Mouse (Mus musculus) limb, embryonic 13.5 days (tissue): ENCODE measurements around the gene Zfp462. TPM values are rescaled to one million over a fixed set of nuclear protein-coding genes. Genes with fewer than 3 reads are reported as not detected.
A peak's percentile ranks its signal among the peaks of the same experiment; 100 is the strongest.

Experiments used
- ATAC-seq: fragments of 200-750 bp; cut with Nextera tagmentation; 2 replicates; pipeline ENCODE4 v1.8.0; 2017; ENCODE audit warnings: low read depth, moderate number of reproducible peaks, moderate TSS enrichment; ENCODE audit not compliant: low FRiP score
- H3K27ac ChIP-seq: fragments of 300-500 bp; sonication (generic); 2 replicates; pipeline ENCODE4 v1.5.1; 2015; ENCODE audit warnings: inconsistent platforms, mild to moderate bottlenecking, moderate library complexity
- H3K27me3 ChIP-seq: fragments of 300-500 bp; sonication (generic); 2 replicates; pipeline ENCODE4 v1.6.1; 2015; ENCODE audit warnings: mild to moderate bottlenecking, inconsistent platforms
- H3K36me3 ChIP-seq: fragments of 300-500 bp; sonication (generic); 2 replicates; pipeline ENCODE4 v1.6.1; 2015; ENCODE audit warnings: inconsistent platforms, mild to moderate bottlenecking, moderate library complexity
- H3K4me1 ChIP-seq: fragments of 300-500 bp; sonication (generic); 2 replicates; pipeline ENCODE4 v1.6.1; 2015; ENCODE audit warnings: inconsistent platforms
- H3K4me2 ChIP-seq: fragments of 300-500 bp; sonication (generic); replicated peaks from 2 replicates; pipeline ENCODE4 v1.6.1; 2015; ENCODE audit warnings: inconsistent platforms, mild to moderate bottlenecking, moderate library complexity
- H3K4me3 ChIP-seq: fragments of 300-500 bp; sonication (generic); 2 replicates; pipeline ENCODE4 v1.5.1; 2015; ENCODE audit warnings: moderate library complexity, mild to moderate bottlenecking, inconsistent platforms
- H3K9ac ChIP-seq: fragments of 300-500 bp; sonication (generic); 2 replicates; pipeline ENCODE4 v1.6.1; 2015; ENCODE audit warnings: mild to moderate bottlenecking, inconsistent platforms
- H3K9me3 ChIP-seq: fragments of 300-500 bp; sonication (generic); 2 replicates; pipeline ENCODE4 v1.6.1; 2016; ENCODE audit warnings: inconsistent platforms
- WGBS: fragments of 180-500 bp; shearing (Covaris S2); methylation state at CpG from one replicate; pipeline ENCODE4 v1.1.7; 2015; 5-methylcytosine and 5-hydroxymethylcytosine counted together
- polyA plus RNA-seq: library from polyadenylated mRNA; unstranded; fragments of >200 nt; fragmentation: Nextera tagmentation; extraction: Ambion mirVana; gene quantifications from 2 replicates; pipeline ENCODE4 v1.2.1, GENCODE M21; 2015

Gene Zfp462
- polyA plus RNA-seq, 1 experiment from 2014 or later = 6.8 TPM

- no peak for ATAC-seq
- no peak overlapping the region for H3K27ac ChIP-seq
Observed at GRCm38 (mm10) chr4:54954455-54954854, 9.6 kb downstream of the Zfp462 start.

DNA sequence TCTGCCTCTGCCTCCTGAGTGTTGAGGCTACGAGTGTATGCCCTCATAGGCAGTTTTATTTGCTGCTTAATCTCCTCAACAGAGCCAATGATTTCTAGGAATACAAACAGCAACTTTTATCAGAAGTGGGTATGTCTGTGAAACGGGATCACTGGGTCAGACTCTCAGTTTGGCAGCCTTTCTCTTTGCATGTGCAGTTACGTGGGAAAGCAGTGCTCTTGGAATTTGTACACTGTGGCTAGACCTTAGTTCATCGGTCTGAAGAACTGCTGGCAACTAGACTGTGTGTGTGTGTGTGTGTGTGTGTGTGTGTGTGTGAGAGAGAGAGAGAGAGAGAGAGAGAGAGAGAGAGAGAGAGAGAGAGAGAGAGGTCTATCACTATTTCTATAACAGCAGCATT, 15.9 kb downstream of the Zfp462 start:
- Histone ChIP-seq H3K27ac (no peak overlapping the region), H3K4me3 (no peak overlapping the region), H3K9me3 (no peaks in the 10 kb centered on the region; the same call in 1 of the 2 replicates), H3K36me3 (peaks cover 34% of the 10 kb centered on the region), H3K9ac (no peak overlapping the region), H3K4me2 (no peak overlapping the region), H3K27me3 (no peaks in the 10 kb centered on the region), H3K4me1 (peaks cover 14% of the 10 kb centered on the region)
- ATAC-seq = no peak
- 87% methylated on average over 4 of the region's 4 CpGs for WGBS

More at GRCm38 (mm10) chr4:54954455-54954854, 9.6 kb downstream of the Zfp462 start:
- 63% methylated on average over 3 of the region's 3 CpGs for WGBS
- Histone ChIP-seq H3K4me2 (no peak overlapping the region), H3K9me3 (no peaks in the 10 kb centered on the region), H3K4me3 (no peak overlapping the region), H3K27me3 (no peaks in the 10 kb centered on the region), H3K4me1 (peaks cover 25% of the 10 kb centered on the region), H3K9ac (no peak overlapping the region), H3K36me3 (peaks cover 26% of the 10 kb centered on the region)

GRCm38 (mm10) chr4:54962141-54962540, 17.3 kb downstream of the Zfp462 start:
- Histone ChIP-seq H3K4me3 (no peak overlapping the region), H3K4me1 (peaks cover 28% of the 10 kb centered on the region), H3K27me3 (no peaks in the 10 kb centered on the region), H3K9me3 (no peaks in the 10 kb centered on the region; the same call in 1 of the 2 replicates), H3K27ac (no peak overlapping the region), H3K9ac (no peak overlapping the region), H3K4me2 (no peak overlapping the region), H3K36me3 (peaks cover 30% of the 10 kb centered on the region)
- WGBS = 75% methylated on average over 4 of the region's 4 CpGs
- ATAC-seq = no peak

- Histone ChIP-seq H3K4me1 (peaks cover 32% of the 10 kb centered on the region), H3K27me3 (no peaks in the 10 kb centered on the region), H3K36me3 (peaks cover 28% of the 10 kb centered on the region), H3K4me2 (no peak overlapping the region), H3K4me3 (no peak overlapping the region), H3K9me3 (no peaks in the 10 kb centered on the region; the same call in 1 of the 2 replicates), H3K9ac (no peak overlapping the region), H3K27ac (no peak overlapping the region)
- WGBS = 85% methylated on average over 7 of the region's 7 CpGs
- no peak for ATAC-seq
Observed at GRCm38 (mm10) chr4:54963551-54963950, 18.7 kb downstream of the Zfp462 start.

DNA sequence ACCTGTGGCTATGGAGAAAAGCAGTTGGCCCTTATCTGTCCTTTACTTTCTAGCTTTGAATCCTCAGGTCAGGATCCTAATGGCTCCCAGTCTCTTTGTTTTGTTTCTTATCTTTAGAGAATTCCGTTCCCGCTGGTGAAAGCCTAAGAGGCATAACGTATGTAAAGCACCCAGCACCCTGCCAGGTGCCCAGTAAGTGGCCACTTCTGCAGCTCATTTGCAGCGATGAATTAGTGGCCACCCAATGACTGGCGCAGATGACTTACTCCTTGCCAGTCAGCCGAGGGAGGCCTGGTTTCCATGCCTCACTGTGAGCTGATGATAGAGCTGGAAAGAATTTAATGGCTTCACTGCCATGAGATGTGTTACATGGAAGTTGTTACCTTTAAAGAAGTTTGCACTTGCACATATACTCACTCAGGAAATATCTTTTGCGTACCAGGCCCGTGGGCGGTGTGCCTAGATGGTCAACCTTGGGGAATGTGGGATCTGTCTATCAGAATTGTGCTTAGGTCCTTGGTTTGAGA, 20.4 kb downstream of the Zfp462 start:
- no peak for ATAC-seq
- WGBS = 68% methylated on average over 9 of the region's 9 CpGs
- no peak overlapping the region for H3K4me2 ChIP-seq
- no peak overlapping the region for H3K9ac ChIP-seq
- H3K27me3 ChIP-seq = no peaks in the 10 kb centered on the region
- H3K27ac ChIP-seq = no peak overlapping the region
- no peak overlapping the region for H3K4me3 ChIP-seq
- H3K36me3 ChIP-seq = peaks cover 21% of the 10 kb centered on the region
- H3K4me1 ChIP-seq = peaks cover 40% of the 10 kb centered on the region
- no peaks in the 10 kb centered on the region; the same call in 1 of the 2 replicates for H3K9me3 ChIP-seq

GRCm38 (mm10) chr4:54966161-54966806, 21.4 kb downstream of the Zfp462 start:
- Histone ChIP-seq H3K4me1 (peaks cover 42% of the 10 kb centered on the region), H3K9ac (no peak overlapping the region), H3K27ac (no peak overlapping the region), H3K27me3 (no peaks in the 10 kb centered on the region), H3K9me3 (no peaks in the 10 kb centered on the region; the same call in 1 of the 2 replicates), H3K4me3 (no peak overlapping the region), H3K36me3 (peaks cover 18% of the 10 kb centered on the region), H3K4me2 (peak overlapping the region; percentile 28; the same call in 1 of the 2 replicates)
- ATAC-seq = no peak
- WGBS = 49% methylated on average over 17 of the region's 17 CpGs

DNA sequence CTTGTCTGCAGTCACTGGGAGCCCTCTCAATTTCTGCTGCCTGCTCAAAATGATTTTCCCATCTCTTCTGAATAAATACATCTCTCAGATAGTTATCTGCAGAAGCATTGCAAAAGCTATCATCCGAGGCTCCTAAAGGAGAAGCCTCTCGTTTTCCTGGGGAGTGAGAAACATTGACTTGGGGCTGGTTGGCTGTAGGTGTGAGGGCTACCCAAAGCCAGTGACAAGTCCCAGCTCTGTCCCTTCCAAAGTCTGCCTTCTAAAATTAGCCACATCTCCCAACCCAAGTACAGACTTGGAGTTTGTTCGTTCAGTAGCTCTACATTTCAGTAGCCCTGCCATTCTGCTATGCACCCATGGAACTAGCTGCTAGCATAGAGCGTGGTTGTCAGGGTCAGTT, 22.3 kb downstream of the Zfp462 start:
- Histone ChIP-seq H3K9ac (no peak overlapping the region), H3K4me2 (no peak overlapping the region), H3K4me1 (peaks cover 42% of the 10 kb centered on the region), H3K9me3 (no peaks in the 10 kb centered on the region; the same call in 1 of the 2 replicates), H3K36me3 (peaks cover 15% of the 10 kb centered on the region), H3K27me3 (no peaks in the 10 kb centered on the region), H3K4me3 (no peak overlapping the region), H3K27ac (no peak overlapping the region)
- no peak for ATAC-seq
- WGBS = 90% methylated on average over 4 of the region's 4 CpGs

DNA sequence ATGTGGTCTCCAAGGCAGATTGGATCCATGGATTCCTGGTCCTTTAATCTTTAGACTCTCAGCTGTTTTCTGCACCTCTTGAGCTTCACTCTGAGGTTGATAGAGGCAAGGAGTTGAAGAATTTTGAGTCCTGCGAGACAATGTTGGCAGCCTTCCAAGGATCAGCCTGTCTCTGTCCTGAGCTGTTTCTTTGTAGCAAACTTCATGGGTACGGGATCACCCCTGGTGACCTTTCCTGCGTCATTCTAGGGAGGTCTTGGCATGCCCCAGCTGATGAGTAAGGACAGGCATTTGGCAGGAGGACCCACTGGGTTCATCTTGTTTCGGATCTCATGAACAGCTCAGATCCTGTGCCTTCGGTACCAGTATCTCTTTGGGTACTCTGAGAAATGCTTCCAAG, 22.9 kb downstream of the Zfp462 start:
- H3K4me1 ChIP-seq = peaks cover 42% of the 10 kb centered on the region
- H3K27me3 ChIP-seq = no peaks in the 10 kb centered on the region
- no peak overlapping the region for H3K4me2 ChIP-seq
- H3K9ac ChIP-seq = no peak overlapping the region
- no peak overlapping the region for H3K4me3 ChIP-seq
- 90% methylated on average over 5 of the region's 5 CpGs for WGBS
- H3K9me3 ChIP-seq = no peaks in the 10 kb centered on the region; the same call in 1 of the 2 replicates
- ATAC-seq = no peak
- peaks cover 15% of the 10 kb centered on the region for H3K36me3 ChIP-seq
- H3K27ac ChIP-seq = no peak overlapping the region

DNA sequence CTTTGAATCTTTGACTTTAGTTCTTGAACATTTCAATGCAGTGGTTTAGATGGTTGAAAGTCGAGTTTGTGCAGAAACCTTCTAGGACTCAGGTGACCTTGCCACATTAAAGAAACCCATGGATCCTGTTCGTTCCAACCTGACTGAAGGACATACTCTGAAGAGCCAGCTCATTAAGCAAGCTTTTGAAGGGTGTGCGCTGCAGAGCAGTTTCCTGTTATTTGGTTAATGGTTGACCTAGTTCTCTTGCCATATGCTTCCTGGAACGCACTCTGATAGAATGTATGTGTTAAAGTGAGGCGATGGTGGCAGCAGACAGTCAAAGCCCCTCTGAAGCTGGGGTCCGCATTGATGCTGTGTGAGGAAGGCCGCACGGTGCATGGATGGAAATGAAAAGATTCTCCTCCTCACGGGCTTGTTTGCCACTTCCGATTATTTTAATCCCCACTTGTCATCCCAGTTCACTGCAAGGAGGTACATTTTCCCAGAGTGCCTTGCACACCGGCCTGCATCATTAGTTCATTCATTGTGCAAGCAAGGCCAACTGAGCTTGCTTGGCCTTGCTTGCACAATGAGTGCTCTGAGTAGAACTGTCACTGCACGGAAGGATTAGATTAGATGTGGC, 24.9 kb downstream of the Zfp462 start:
- H3K9me3 ChIP-seq = no peaks in the 10 kb centered on the region
- no peak for ATAC-seq
- WGBS = 87% methylated on average over 12 of the region's 12 CpGs
- H3K27ac ChIP-seq = no peak overlapping the region
- H3K4me2 ChIP-seq = no peak overlapping the region
- H3K4me3 ChIP-seq = no peak overlapping the region
- no peak overlapping the region for H3K9ac ChIP-seq
- peaks cover 37% of the 10 kb centered on the region for H3K4me1 ChIP-seq
- no peaks in the 10 kb centered on the region for H3K27me3 ChIP-seq
- H3K36me3 ChIP-seq = peaks cover 15% of the 10 kb centered on the region

GRCm38 (mm10) chr4:54971386-54971785, 26.5 kb downstream of the Zfp462 start:
- WGBS = 86% methylated on average over 3 of the region's 3 CpGs

DNA sequence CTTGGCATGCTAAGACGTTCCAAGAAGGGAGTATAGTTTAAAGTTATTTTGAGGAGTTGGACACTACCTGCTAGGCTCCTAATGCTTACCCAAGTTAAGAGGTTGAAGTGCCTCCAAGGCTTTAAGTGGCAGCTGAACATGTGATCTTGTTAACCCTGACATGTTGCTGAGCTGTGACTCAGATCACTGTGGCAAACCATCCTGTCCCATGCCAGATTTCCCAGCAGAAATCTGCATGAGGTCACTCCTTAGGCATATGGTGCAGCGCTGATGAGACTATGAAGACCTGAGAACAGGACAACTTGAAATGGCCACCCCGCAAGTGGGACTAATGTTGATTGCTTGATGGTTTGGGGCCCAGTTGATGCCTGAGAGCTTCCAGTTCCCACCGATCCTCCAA, 27.2 kb downstream of the Zfp462 start:
- no peak overlapping the region for H3K27ac ChIP-seq
- peaks cover 14% of the 10 kb centered on the region for H3K36me3 ChIP-seq
- peaks cover 15% of the 10 kb centered on the region for H3K4me1 ChIP-seq
- H3K4me3 ChIP-seq = no peak overlapping the region
- 89% methylated on average over 4 of the region's 4 CpGs for WGBS
- no peak overlapping the region for H3K9ac ChIP-seq
- no peak for ATAC-seq
- no peaks in the 10 kb centered on the region for H3K27me3 ChIP-seq
- H3K9me3 ChIP-seq = no peaks in the 10 kb centered on the region
- no peak overlapping the region for H3K4me2 ChIP-seq

More at GRCm38 (mm10) chr4:54971386-54971785, 26.5 kb downstream of the Zfp462 start:
- Histone ChIP-seq H3K27me3 (no peaks in the 10 kb centered on the region), H3K4me2 (no peak overlapping the region), H3K9ac (no peak overlapping the region), H3K9me3 (no peaks in the 10 kb centered on the region), H3K36me3 (peaks cover 15% of the 10 kb centered on the region), H3K4me1 (peaks cover 22% of the 10 kb centered on the region), H3K27ac (no peak overlapping the region), H3K4me3 (no peak overlapping the region)
- no peak for ATAC-seq

GRCm38 (mm10) chr4:54972827-54973560, 28.1 kb downstream of the Zfp462 start:
- Histone ChIP-seq H3K4me1 (peaks cover 10% of the 10 kb centered on the region), H3K4me3 (no peak overlapping the region), H3K27ac (no peak overlapping the region), H3K27me3 (no peaks in the 10 kb centered on the region), H3K9ac (no peak overlapping the region), H3K4me2 (no peak overlapping the region), H3K36me3 (peaks cover 5% of the 10 kb centered on the region), H3K9me3 (no peaks in the 10 kb centered on the region)
- WGBS = 57% methylated on average over 8 of the region's 8 CpGs
- no peak for ATAC-seq
